Mouse (Mus musculus): ENCODE measurements around the gene Ahcyl1. TPM values are rescaled to one million over a fixed set of nuclear protein-coding genes. Genes with fewer than 3 reads are reported as not detected.

The Ahcyl1 gene
- total RNA-seq, 2 experiments from 2014 or later = 80.0 to 81.1 TPM

GRCm38 (mm10) chr3:107624424-107624823, 71.9 kb downstream of the Ahcyl1 start:
- intact Hi-C loops (cut with DNase I) = loop anchor here (10.0 kb wide), 1 partner anchor 130 kb away; no protein-coding TSS in a partner anchor
- no peak for DNase-seq (ENCODE audit: low spot score)

- intact Hi-C loops (cut with DNase I) = loop anchor here (10.0 kb wide), 1 partner anchor 132 kb away; no protein-coding TSS in a partner anchor
Observed at GRCm38 (mm10) chr3:107622537-107622936, 73.8 kb downstream of the Ahcyl1 start.

GRCm38 (mm10) chr3:107621286-107622075, 74.9 kb downstream of the Ahcyl1 start:
- intact Hi-C loops (cut with DNase I) = loop anchor here (10.0 kb wide), 1 partner anchor 133 kb away; no protein-coding TSS in a partner anchor
- DNase-seq (ENCODE audit: low spot score) = no peak

More at GRCm38 (mm10) chr3:107622537-107622936, 73.8 kb downstream of the Ahcyl1 start:
- DNase-seq (ENCODE audit: low spot score) = no peak

- DNase-seq (ENCODE audit: low spot score) = no peak
Observed at GRCm38 (mm10) chr3:107619911-107620310, 76.4 kb downstream of the Ahcyl1 start.

DNA sequence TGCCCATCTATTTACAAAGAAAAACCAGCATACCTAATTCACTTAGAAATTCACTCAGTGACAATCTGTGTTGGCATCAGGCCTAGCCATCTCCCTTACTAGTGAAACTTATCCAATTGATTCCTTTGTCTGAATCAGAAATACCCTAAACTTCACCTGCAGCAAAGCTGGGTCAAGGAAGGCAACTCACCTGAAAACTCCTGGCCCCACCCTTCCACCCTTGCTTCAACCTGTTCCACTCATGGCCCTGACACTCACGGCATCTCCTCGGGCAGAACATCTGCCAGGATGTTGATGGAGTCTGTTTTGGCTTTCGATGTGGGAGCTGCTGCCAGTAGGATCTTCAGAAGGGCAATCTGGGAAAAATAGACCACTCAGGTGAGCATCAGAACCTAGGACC, 78.6 kb downstream of the Ahcyl1 start:
- intact Hi-C loops (cut with DNase I) = no loop called here
- DNase-seq (ENCODE audit: low spot score) = no peak

More at GRCm38 (mm10) chr3:107619911-107620310, 76.4 kb downstream of the Ahcyl1 start:
- intact Hi-C loops (cut with DNase I) = loop anchor here (10.0 kb wide), 1 partner anchor 135 kb away; no protein-coding TSS in a partner anchor

Other genes starting within 250 kb of the Ahcyl1 start
- under 1 TPM; 0.06 to 0.16 TPM for gene Kcnc4, start 237.0 kb downstream of the Ahcyl1 start, total RNA-seq (2021)
- 1 to 10 TPM; 1.5 to 2.4 TPM for gene Slc6a17, start 178.5 kb downstream of the Ahcyl1 start, total RNA-seq (2021)
- not detected for gene Ubl4b, start 141.5 kb downstream of the Ahcyl1 start, total RNA-seq (2021)
- gene Alx3, start 101.5 kb downstream of the Ahcyl1 start, total RNA-seq (2021) = not detected
- gene Gm10961, start 65.2 kb downstream of the Ahcyl1 start, total RNA-seq (2021) = not detected
- gene Strip1, start 64.9 kb downstream of the Ahcyl1 start, total RNA-seq (2021) = 10 to 100 TPM; 18.8 to 21.9 TPM
- 10 to 100 TPM; 46.8 to 48.6 TPM for gene Csf1, start 63.9 kb upstream of the Ahcyl1 start, total RNA-seq (2021)
- not detected for gene Eps8l3, start 180.7 kb upstream of the Ahcyl1 start, total RNA-seq (2021)
- gene Gstm5, start 199.3 kb upstream of the Ahcyl1 start, total RNA-seq (2021) = 10 to 100 TPM; 50.1 to 51.4 TPM
- gene Gstm7, start 235.3 kb upstream of the Ahcyl1 start, total RNA-seq (2021) = 10 to 100 TPM; 77.7 to 79.7 TPM
- gene Gstm6, start 247.2 kb upstream of the Ahcyl1 start, total RNA-seq (2021) = 1 to 10 TPM; 1.6 to 3.2 TPM

Data from heart, postnatal 25 days (tissue).